Mouse (Mus musculus) hindbrain, embryonic 10.5 days (tissue): ENCODE measurements around the gene Slc7a6os. TPM values are rescaled to one million over a fixed set of nuclear protein-coding genes. Genes with fewer than 3 reads are reported as not detected.
"Not testable (repeated sequence)": the region's sequence is repeated elsewhere in the genome, so short reads cannot be mapped to it uniquely, and the experiment has no call there.

Experiments used
- DNase-seq: peaks from one replicate; pipeline ENCODE4 v3.0.0-alpha.2; 2017; ENCODE audit warnings: low spot score
- H3K27ac ChIP-seq: fragments of 300-500 bp; sonication (generic); 2 replicates; pipeline ENCODE4 v1.5.1; 2016; ENCODE audit warnings: mild to moderate bottlenecking, moderate library complexity
- H3K27me3 ChIP-seq: fragments of 300-500 bp; sonication (generic); 2 replicates; pipeline ENCODE4 v1.6.1; 2016; ENCODE audit warnings: mild to moderate bottlenecking; ENCODE audit not compliant: poor library complexity, insufficient read depth, severe bottlenecking
- H3K36me3 ChIP-seq: fragments of 300-500 bp; sonication (generic); 2 replicates; pipeline ENCODE4 v1.6.1; 2016; ENCODE audit warnings: mild to moderate bottlenecking, moderate library complexity
- H3K4me1 ChIP-seq: fragments of 300-500 bp; sonication (generic); replicated peaks from 2 replicates; pipeline ENCODE4 v1.6.1; 2016; ENCODE audit warnings: mild to moderate bottlenecking
- H3K4me3 ChIP-seq: fragments of 300-500 bp; sonication (generic); 2 replicates; pipeline ENCODE4 v1.5.1; 2016; ENCODE audit warnings: mild to moderate bottlenecking, moderate library complexity
- H3K9me3 ChIP-seq: fragments of 300-500 bp; sonication (generic); 2 replicates; pipeline ENCODE4 v1.6.1; 2016; ENCODE audit warnings: mild to moderate bottlenecking, moderate library complexity
- WGBS: fragments of 180-500 bp; shearing (Covaris S2); methylation state at CpG from one replicate; pipeline ENCODE4 v1.1.7; 2016; 5-methylcytosine and 5-hydroxymethylcytosine counted together
- polyA plus RNA-seq: library from polyadenylated mRNA; unstranded; fragments of >200 nt; fragmentation: Nextera tagmentation; extraction: Ambion mirVana; gene quantifications from 2 replicates; pipeline ENCODE4 v1.2.1, GENCODE M21; 2016

The Slc7a6os gene
- polyA plus RNA-seq, 1 experiment from 2014 or later = 33.0 TPM

GRCm38 (mm10) chr8:106199596-106199995, 11.1 kb downstream of the Slc7a6os start:
- DNase-seq, H3K4me1 ChIP-seq, H3K27ac ChIP-seq, H3K27me3 ChIP-seq, H3K4me3 ChIP-seq, H3K9me3 ChIP-seq: not testable (repeated sequence)
- peaks cover 98% of the 10 kb centered on the region for H3K36me3 ChIP-seq
- WGBS = 90% methylated on average over 3 of the region's 3 CpGs

- Histone ChIP-seq H3K27me3 (no peaks in the 10 kb centered on the region), H3K4me3 (no peak overlapping the region), H3K9me3 (no peaks in the 10 kb centered on the region), H3K4me1 (no peaks in the 10 kb centered on the region), H3K27ac (no peak overlapping the region), H3K36me3 (peaks cover 98% of the 10 kb centered on the region)
- WGBS = 33% methylated on average over 1 of the region's 1 CpGs
- peak; percentile 34 for DNase-seq
Measured at GRCm38 (mm10) chr8:106198741-106199140, 12.0 kb downstream of the Slc7a6os start.

GRCm38 (mm10) chr8:106194062-106194461, 16.7 kb downstream of the Slc7a6os start:
- Histone ChIP-seq H3K9me3 (no peaks in the 10 kb centered on the region), H3K27ac (no peak overlapping the region), H3K4me1 (no peaks in the 10 kb centered on the region), H3K27me3 (no peaks in the 10 kb centered on the region), H3K4me3 (no peak overlapping the region), H3K36me3 (peaks cover 92% of the 10 kb centered on the region)
- no peak for DNase-seq
- 90% methylated on average over 5 of the region's 5 CpGs for WGBS

- DNase-seq = no peak
- Histone ChIP-seq H3K27ac (no peak overlapping the region), H3K4me1 (no peaks in the 10 kb centered on the region), H3K36me3 (peaks cover 94% of the 10 kb centered on the region), H3K27me3 (no peaks in the 10 kb centered on the region), H3K4me3 (no peak overlapping the region), H3K9me3 (no peaks in the 10 kb centered on the region)
- 89% methylated on average over 6 of the region's 6 CpGs for WGBS
Measured at GRCm38 (mm10) chr8:106193162-106193561, 17.6 kb downstream of the Slc7a6os start.

- no peak overlapping the region for H3K4me3 ChIP-seq
- no peaks in the 10 kb centered on the region for H3K4me1 ChIP-seq
- 93% methylated on average over 5 of the region's 5 CpGs for whole genome bisulfite sequencing
- H3K27ac ChIP-seq = no peak overlapping the region
- no peak for DNase-seq
- H3K9me3 ChIP-seq = no peaks in the 10 kb centered on the region
- H3K27me3 ChIP-seq = no peaks in the 10 kb centered on the region
- peaks cover 94% of the 10 kb centered on the region for H3K36me3 ChIP-seq
Measured at GRCm38 (mm10) chr8:106191639-106192038, 19.1 kb downstream of the Slc7a6os start.

GRCm38 (mm10) chr8:106189162-106189561, 21.6 kb downstream of the Slc7a6os start:
- no peak for DNase-seq
- no peaks in the 10 kb centered on the region for H3K4me1 ChIP-seq
- no peaks in the 10 kb centered on the region for H3K27me3 ChIP-seq
- no peak overlapping the region for H3K27ac ChIP-seq
- no peaks in the 10 kb centered on the region for H3K9me3 ChIP-seq
- 98% methylated on average over 4 of the region's 4 CpGs for WGBS
- no peak overlapping the region for H3K4me3 ChIP-seq
- peaks cover 94% of the 10 kb centered on the region for H3K36me3 ChIP-seq

GRCm38 (mm10) chr8:106186394-106186793, 24.3 kb downstream of the Slc7a6os start:
- 95% methylated on average over 3 of the region's 3 CpGs for WGBS
- peaks cover 93% of the 10 kb centered on the region for H3K36me3 ChIP-seq
- H3K4me1 ChIP-seq = no peaks in the 10 kb centered on the region
- H3K9me3 ChIP-seq = no peaks in the 10 kb centered on the region
- H3K4me3 ChIP-seq = no peak overlapping the region
- no peak for DNase-seq
- no peak overlapping the region for H3K27ac ChIP-seq
- H3K27me3 ChIP-seq = no peaks in the 10 kb centered on the region

GRCm38 (mm10) chr8:106185628-106186270, 25.0 kb downstream of the Slc7a6os start:
- Histone ChIP-seq H3K27ac (no peak overlapping the region), H3K4me3 (no peak overlapping the region), H3K9me3 (no peaks in the 10 kb centered on the region), H3K36me3 (peaks cover 91% of the 10 kb centered on the region), H3K4me1 (no peaks in the 10 kb centered on the region), H3K27me3 (no peaks in the 10 kb centered on the region)
- no peak for DNase-seq
- 92% methylated on average over 8 of the region's 8 CpGs for WGBS

- H3K4me3 ChIP-seq = no peak overlapping the region
- no peaks in the 10 kb centered on the region for H3K9me3 ChIP-seq
- no peaks in the 10 kb centered on the region for H3K27me3 ChIP-seq
- H3K4me1 ChIP-seq = peaks cover 12% of the 10 kb centered on the region
- no peak overlapping the region for H3K27ac ChIP-seq
- WGBS = 90% methylated on average over 2 of the region's 2 CpGs
- peaks cover 35% of the 10 kb centered on the region for H3K36me3 ChIP-seq
- no peak for DNase-seq
Measured at GRCm38 (mm10) chr8:106178428-106178827, 32.3 kb downstream of the Slc7a6os start.

- H3K36me3 ChIP-seq = peaks cover 34% of the 10 kb centered on the region
- peaks cover 12% of the 10 kb centered on the region for H3K4me1 ChIP-seq
- H3K4me3 ChIP-seq = no peak overlapping the region
- no peak overlapping the region for H3K27ac ChIP-seq
- no peaks in the 10 kb centered on the region for H3K27me3 ChIP-seq
- H3K9me3 ChIP-seq = no peaks in the 10 kb centered on the region
- no peak for DNase-seq
- 90% methylated on average over 1 of the region's 1 CpGs for WGBS
Measured at GRCm38 (mm10) chr8:106177594-106177993, 33.1 kb downstream of the Slc7a6os start.

GRCm38 (mm10) chr8:106176891-106177290, 33.8 kb downstream of the Slc7a6os start:
- no peaks in the 10 kb centered on the region for H3K27me3 ChIP-seq
- no peak for DNase-seq
- peaks cover 27% of the 10 kb centered on the region for H3K36me3 ChIP-seq
- H3K4me3 ChIP-seq = no peak overlapping the region
- WGBS = 56% methylated on average over 1 of the region's 1 CpGs
- no peak overlapping the region for H3K27ac ChIP-seq
- no peaks in the 10 kb centered on the region for H3K9me3 ChIP-seq
- peaks cover 12% of the 10 kb centered on the region for H3K4me1 ChIP-seq

- DNase-seq = no peak
- H3K9me3 ChIP-seq = no peaks in the 10 kb centered on the region
- H3K4me1 ChIP-seq = peaks cover 25% of the 10 kb centered on the region
- no peak overlapping the region for H3K4me3 ChIP-seq
- H3K36me3 ChIP-seq = peaks cover 8% of the 10 kb centered on the region
- no peak overlapping the region for H3K27ac ChIP-seq
- no peaks in the 10 kb centered on the region for H3K27me3 ChIP-seq
- WGBS = 90% methylated on average over 3 of the region's 3 CpGs
Measured at GRCm38 (mm10) chr8:106173566-106173965, 37.2 kb downstream of the Slc7a6os start.

- Histone ChIP-seq H3K4me1 (peaks cover 14% of the 10 kb centered on the region), H3K27ac (peak overlapping the region; percentile 97; the same call in 1 of the 2 replicates), H3K36me3 (peaks cover 13% of the 10 kb centered on the region), H3K4me3 (peak overlapping the region; percentile 94), H3K27me3 (no peaks in the 10 kb centered on the region), H3K9me3 (no peaks in the 10 kb centered on the region)
- no peak for DNase-seq
- WGBS = 51% methylated on average over 6 of the region's 6 CpGs
Measured at GRCm38 (mm10) chr8:106169934-106170480, 40.7 kb downstream of the Slc7a6os start.
